Mouse (Mus musculus) E14TG2a.4 (cell line): Measurements from ENCODE around the gene Clpsl2.

Experiments used
- CTCF ChIP-seq: conservative IDR thresholded peaks from 2 replicates; pipeline ENCODE4 v1.5.1; 2014; ENCODE audit warnings: low read length
- POU5F1 ChIP-seq: IDR thresholded peaks from 2 replicates; pipeline ENCODE4 v1.6.1; 2014; ENCODE audit warnings: low read length, borderline replicate concordance

- TF ChIP-seq CTCF, result no peak
- no peak for TF ChIP-seq POU5F1
These were observed 31.2 kb downstream of the Clpsl2 start for GRCm38 (mm10) chr17:28580396-28580795.
